Mouse (Mus musculus) neural tube, embryonic 11.5 days (tissue): Measurements from ENCODE around the gene Sp110. TPM values are rescaled to one million over a fixed set of nuclear protein-coding genes. Genes with fewer than 3 reads are reported as not detected.
"Not testable (repeated sequence)": the region's sequence is repeated elsewhere in the genome, so short reads cannot be mapped to it uniquely, and the experiment has no call there.

ENCODE experiments used
- ATAC-seq: fragments of 200-750 bp; cut with Nextera tagmentation; 2 replicates; pipeline ENCODE4 v1.8.0; 2017; ENCODE audit warnings: moderate number of reproducible peaks, mild to moderate bottlenecking, moderate TSS enrichment, moderate library complexity; ENCODE audit not compliant: insufficient read depth, low FRiP score, low TSS enrichment
- DNase-seq: peaks from one replicate; pipeline ENCODE4 v3.0.0-alpha.2; 2015; ENCODE audit warnings: low spot score
- H3K27ac ChIP-seq: fragments of 300-500 bp; sonication (generic); 2 replicates; pipeline ENCODE4 v1.5.1; 2014; ENCODE audit warnings: low read depth, mild to moderate bottlenecking, low read length
- H3K27me3 ChIP-seq: fragments of 300-500 bp; sonication (generic); 2 replicates; pipeline ENCODE4 v1.6.1; 2014; ENCODE audit warnings: mild to moderate bottlenecking, low read length, mixed read lengths; ENCODE audit not compliant: control insufficient read depth, insufficient read depth
- H3K36me3 ChIP-seq: fragments of 300-500 bp; sonication (generic); 2 replicates; pipeline ENCODE4 v1.6.1; 2014; ENCODE audit warnings: mild to moderate bottlenecking, low read length, moderate library complexity, mixed read lengths; ENCODE audit not compliant: control insufficient read depth, insufficient read depth
- H3K4me1 ChIP-seq: fragments of 300-500 bp; sonication (generic); 2 replicates; pipeline ENCODE4 v1.6.1; 2014; ENCODE audit warnings: low read length, mixed read lengths; ENCODE audit not compliant: control insufficient read depth, insufficient read depth
- H3K4me2 ChIP-seq: fragments of 300-500 bp; sonication (generic); 2 replicates; pipeline ENCODE4 v1.6.1; 2014; ENCODE audit warnings: low read depth, mild to moderate bottlenecking, moderate library complexity
- H3K4me3 ChIP-seq: fragments of 300-500 bp; sonication (generic); 2 replicates; pipeline ENCODE4 v1.5.1; 2014; ENCODE audit warnings: low read depth, low read length
- H3K9ac ChIP-seq: fragments of 300-500 bp; sonication (generic); 2 replicates; pipeline ENCODE4 v1.6.1; 2014; ENCODE audit warnings: mild to moderate bottlenecking, low read length
- H3K9me3 ChIP-seq: fragments of 300-500 bp; sonication (generic); 2 replicates; pipeline ENCODE4 v1.6.1; 2016; ENCODE audit warnings: low read length; ENCODE audit not compliant: control insufficient read depth
- WGBS: fragments of 180-500 bp; shearing (Covaris S2); extraction: QIAGEN DNeasy Blood & Tissue Kit; methylation state at CpG from one replicate; pipeline ENCODE4 v1.1.7; 2014; 5-methylcytosine and 5-hydroxymethylcytosine counted together
- polyA plus RNA-seq: library from polyadenylated mRNA; unstranded; fragments of >200 nt; fragmentation: Nextera tagmentation; extraction: Ambion mirVana; gene quantifications from 2 replicates; pipeline ENCODE4 v1.2.1, GENCODE M21; 2014

The Sp110 gene
- polyA plus RNA-seq: 0.42 and 0.47 TPM in 2 replicates

DNA sequence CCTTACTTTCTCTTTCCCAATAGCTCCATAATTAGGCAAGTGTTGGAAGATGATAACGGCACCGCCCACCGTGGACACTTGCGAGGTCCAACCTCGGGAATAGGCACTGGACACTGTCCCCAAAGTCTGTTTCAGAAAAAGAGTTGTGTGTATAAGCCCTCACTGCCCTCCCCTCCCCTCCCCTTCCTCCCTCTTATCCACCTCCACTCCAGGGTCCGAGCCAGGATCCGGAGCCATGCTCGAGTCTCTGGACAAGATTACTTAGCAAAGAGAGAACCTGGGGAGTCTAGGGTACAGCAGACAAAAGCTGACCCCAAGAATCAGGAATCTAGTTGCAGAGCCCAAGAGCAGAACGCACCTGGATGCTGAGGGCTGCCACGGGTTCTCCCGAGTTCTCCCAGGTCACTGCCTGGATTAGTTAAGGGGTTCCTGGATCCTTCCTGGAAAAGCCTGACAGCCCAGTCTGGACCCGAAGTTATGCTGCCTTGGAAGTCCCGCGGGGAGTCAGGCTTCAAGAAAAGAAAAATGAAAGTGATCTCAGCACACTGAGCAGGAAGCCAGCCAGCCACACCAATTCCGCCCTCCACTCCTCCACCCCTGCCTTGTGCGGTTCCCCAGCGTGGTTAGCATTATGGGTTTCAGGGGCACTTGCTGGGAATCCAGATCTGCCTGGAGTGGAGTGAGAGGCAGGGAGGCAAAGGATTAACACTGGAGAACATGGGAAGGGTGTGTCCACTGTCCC is at the start of gene Sp110:
Sp110 (minus strand) TSS at position 547 of the 742 bp plus-strand sequence.
- H3K4me3 ChIP-seq, H3K27ac ChIP-seq, ATAC-seq, H3K27me3 ChIP-seq, DNase-seq, H3K36me3 ChIP-seq, H3K4me1 ChIP-seq, H3K4me2 ChIP-seq, H3K9me3 ChIP-seq, H3K9ac ChIP-seq: not testable (repeated sequence)
- WGBS: 77% methylated on average over 16 of the region's 17 CpGs

DNA sequence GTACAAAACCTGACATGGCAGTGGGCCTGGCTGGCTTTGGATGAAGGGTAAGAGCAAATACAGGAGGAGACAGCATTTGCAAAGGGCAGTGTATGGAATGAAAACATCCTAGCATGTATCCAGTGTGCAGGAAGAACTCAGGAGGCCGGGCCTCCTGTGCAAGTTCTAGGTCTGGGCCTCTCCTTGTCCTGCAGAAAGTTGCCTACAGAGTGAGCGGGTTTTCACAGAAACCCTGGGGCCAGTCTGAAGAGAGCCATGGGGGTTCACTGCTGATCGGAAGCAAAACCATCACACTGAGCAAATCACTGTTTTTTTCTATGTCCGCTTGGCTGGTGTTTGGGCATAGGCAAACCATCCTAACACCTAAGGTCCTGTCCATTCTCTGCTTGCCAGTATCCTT is 39.5 kb upstream of the Sp110 start:
- H3K4me1 ChIP-seq, ATAC-seq, H3K27ac ChIP-seq, H3K9ac ChIP-seq, H3K4me2 ChIP-seq, H3K9me3 ChIP-seq, DNase-seq, H3K36me3 ChIP-seq, H3K27me3 ChIP-seq, H3K4me3 ChIP-seq: not testable (repeated sequence)
- WGBS: 83% methylated on average over 4 of the region's 4 CpGs

DNA sequence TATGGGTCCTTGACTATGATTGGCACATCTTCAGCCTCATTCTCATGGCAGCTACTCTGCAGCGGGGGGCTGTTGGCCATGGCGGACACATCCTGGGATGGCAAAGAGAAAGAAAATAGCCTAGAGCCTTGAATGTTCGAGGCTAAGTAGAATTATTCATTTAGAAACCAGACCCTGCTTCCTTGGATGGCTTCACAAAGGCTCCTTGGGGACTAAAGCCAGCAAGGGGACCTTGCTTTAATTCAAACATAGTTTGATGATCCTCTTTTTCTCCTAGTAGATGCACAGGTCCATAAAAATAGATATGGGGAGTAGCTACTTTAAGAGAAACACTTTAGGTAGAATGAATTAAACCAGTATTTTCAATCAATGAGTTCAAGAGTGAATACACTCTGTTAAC is 38.3 kb upstream of the Sp110 start:
- not testable (repeated sequence) for H3K27me3 ChIP-seq, H3K9me3 ChIP-seq, H3K4me3 ChIP-seq, H3K36me3 ChIP-seq, H3K4me2 ChIP-seq, DNase-seq, H3K4me1 ChIP-seq, H3K9ac ChIP-seq, ATAC-seq, H3K27ac ChIP-seq
- 64% methylated on average over 3 of the region's 3 CpGs for WGBS

DNA sequence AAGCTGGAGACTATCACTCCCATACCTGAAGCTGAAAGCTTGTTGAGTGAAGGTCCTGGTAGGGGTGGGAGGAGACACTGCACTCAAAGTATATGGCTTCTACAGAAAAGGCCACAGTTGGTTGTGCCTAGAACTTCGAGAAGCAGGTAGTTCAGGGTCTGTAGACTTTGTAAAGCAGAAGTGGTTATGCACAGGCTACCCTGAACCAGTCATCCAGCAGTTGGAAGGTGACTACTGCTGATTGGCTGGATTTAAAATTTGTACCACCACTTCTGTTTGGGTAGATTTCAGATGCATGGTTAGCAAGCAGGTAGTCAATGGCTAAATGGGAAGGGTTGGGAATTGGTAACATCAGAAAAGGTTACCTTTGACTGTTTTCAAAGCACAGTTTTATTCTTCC is 20.1 kb upstream of the Sp110 start:
- not testable (repeated sequence) for H3K4me2 ChIP-seq, H3K36me3 ChIP-seq, H3K27ac ChIP-seq, H3K4me1 ChIP-seq, ATAC-seq, H3K9ac ChIP-seq, H3K4me3 ChIP-seq, DNase-seq, H3K9me3 ChIP-seq, H3K27me3 ChIP-seq
- 50% methylated on average over 1 of the region's 1 CpGs for WGBS

GRCm38 (mm10) chr1:85617161-85617560 is 18.5 kb upstream of the Sp110 start:
- H3K36me3 ChIP-seq, H3K9me3 ChIP-seq, H3K4me3 ChIP-seq, H3K27ac ChIP-seq, H3K27me3 ChIP-seq, H3K4me1 ChIP-seq, H3K4me2 ChIP-seq, H3K9ac ChIP-seq, DNase-seq, ATAC-seq: not testable (repeated sequence)
- WGBS: 70% methylated on average over 4 of the region's 5 CpGs

GRCm38 (mm10) chr1:85615819-85616218 is 17.2 kb upstream of the Sp110 start:
- WGBS: 76% methylated on average over 3 of the region's 3 CpGs
- not testable (repeated sequence) for H3K4me3 ChIP-seq, H3K27ac ChIP-seq, ATAC-seq, H3K9ac ChIP-seq, H3K36me3 ChIP-seq, H3K9me3 ChIP-seq, H3K4me1 ChIP-seq, DNase-seq, H3K4me2 ChIP-seq, H3K27me3 ChIP-seq

- H3K4me1 ChIP-seq, H3K27ac ChIP-seq, H3K36me3 ChIP-seq, ATAC-seq, H3K9ac ChIP-seq, H3K4me3 ChIP-seq, H3K27me3 ChIP-seq, H3K4me2 ChIP-seq, DNase-seq, H3K9me3 ChIP-seq: not testable (repeated sequence)
- WGBS: 86% methylated on average over 3 of the region's 3 CpGs
Measured at GRCm38 (mm10) chr1:85615096-85615495, 16.5 kb upstream of the Sp110 start.

- not testable (repeated sequence) for H3K4me2 ChIP-seq, H3K4me1 ChIP-seq, H3K4me3 ChIP-seq, H3K27ac ChIP-seq, ATAC-seq, DNase-seq, H3K36me3 ChIP-seq, H3K9ac ChIP-seq, H3K27me3 ChIP-seq, H3K9me3 ChIP-seq
- no CpG with 5 or more reads among the region's 4 CpGs for WGBS
Measured at GRCm38 (mm10) chr1:85610581-85610980, 12.0 kb upstream of the Sp110 start.

GRCm38 (mm10) chr1:85608361-85608760 is 9.7 kb upstream of the Sp110 start:
- H3K9ac ChIP-seq, DNase-seq, H3K36me3 ChIP-seq, H3K27ac ChIP-seq, ATAC-seq, H3K4me3 ChIP-seq, H3K27me3 ChIP-seq, H3K9me3 ChIP-seq, H3K4me1 ChIP-seq, H3K4me2 ChIP-seq: not testable (repeated sequence)
- WGBS: 80% methylated on average over 3 of the region's 4 CpGs
